Mouse (Mus musculus) heart, embryonic 14.5 days (tissue): ENCODE measurements around the gene Mthfr. TPM values are rescaled to one million over a fixed set of nuclear protein-coding genes. Genes with fewer than 3 reads are reported as not detected.
"Not testable (repeated sequence)": the region's sequence is repeated elsewhere in the genome, so short reads cannot be mapped to it uniquely, and the experiment has no call there.

Source experiments
- ATAC-seq: fragments of 200-750 bp; cut with Nextera tagmentation; 2 replicates; pipeline ENCODE4 v1.8.0; 2017; ENCODE audit warnings: low read depth, moderate TSS enrichment; ENCODE audit not compliant: insufficient number of reproducible peaks, insufficient read depth, low FRiP score
- H3K27ac ChIP-seq, 2 experiments: fragments of 200-500 bp in 1 of 2; fragments of 300-500 bp in 1 of 2; sonication (generic) in 1 of 2; replicated peaks in 1 of 2; 2 replicates each; pipeline ENCODE4 v1.5.1; 2012 to 2014; ENCODE audit warnings: low read depth in 2 of 2, low read length in 2 of 2, control low read depth in 1 of 2, mild to moderate bottlenecking in 1 of 2, mixed read lengths in 1 of 2; ENCODE audit not compliant: control insufficient read depth in 1 of 2, insufficient read depth in 1 of 2
- H3K27me3 ChIP-seq: fragments of 300-500 bp; sonication (generic); 2 replicates; pipeline ENCODE4 v1.6.1; 2014; ENCODE audit warnings: mild to moderate bottlenecking, low read length, control low read depth; ENCODE audit not compliant: control insufficient read depth, insufficient read depth
- H3K36me3 ChIP-seq: fragments of 300-500 bp; sonication (generic); 2 replicates; pipeline ENCODE4 v1.6.1; 2014; ENCODE audit warnings: mild to moderate bottlenecking, control low read depth, low read length, mixed read lengths; ENCODE audit not compliant: control insufficient read depth, insufficient read depth
- H3K4me1 ChIP-seq, 2 experiments: fragments of 200-500 bp in 1 of 2; fragments of 300-500 bp in 1 of 2; sonication (generic) in 1 of 2; 2 replicates each; pipeline ENCODE4 v1.6.1; 2012 to 2014; ENCODE audit warnings: low read length in 2 of 2, control low read depth in 1 of 2, mixed read lengths in 1 of 2; ENCODE audit not compliant: control insufficient read depth in 2 of 2, insufficient read depth in 2 of 2
- H3K4me2 ChIP-seq: fragments of 300-500 bp; sonication (generic); 2 replicates; pipeline ENCODE4 v1.6.1; 2014; ENCODE audit warnings: mild to moderate bottlenecking, low read length
- H3K4me3 ChIP-seq, 2 experiments: fragments of 200-500 bp in 1 of 2; fragments of 300-500 bp in 1 of 2; sonication (generic) in 1 of 2; 2 replicates each; pipeline ENCODE4 v1.5.1; 2012 to 2014; ENCODE audit warnings: low read length in 2 of 2, mild to moderate bottlenecking in 2 of 2, control low read depth in 1 of 2, low read depth in 1 of 2, moderate library complexity in 1 of 2; ENCODE audit not compliant: control insufficient read depth in 1 of 2, insufficient read depth in 1 of 2
- H3K9ac ChIP-seq: fragments of 300-500 bp; sonication (generic); 2 replicates; pipeline ENCODE4 v1.6.1; 2014; ENCODE audit warnings: mild to moderate bottlenecking, low read length
- H3K9me3 ChIP-seq: fragments of 300-500 bp; sonication (generic); 2 replicates; pipeline ENCODE4 v1.6.1; 2016; ENCODE audit warnings: low read length, control low read depth; ENCODE audit not compliant: control insufficient read depth
- WGBS: fragments of 180-500 bp; shearing (Covaris S2); extraction: QIAGEN DNeasy Blood & Tissue Kit; methylation state at CpG from one replicate; pipeline ENCODE4 v1.1.7; 2014; 5-methylcytosine and 5-hydroxymethylcytosine counted together
- polyA plus RNA-seq: library from polyadenylated mRNA; unstranded; fragments of >200 nt; fragmentation: Nextera tagmentation; extraction: Ambion mirVana; gene quantifications from 2 replicates; pipeline ENCODE4 v1.2.1, GENCODE M21; 2014

The Mthfr gene
- polyA plus RNA-seq, 1 experiment from 2014 or later: 9.7 TPM

- Histone ChIP-seq H3K4me2 (peak overlapping the region; percentile 86), H3K4me1 (peaks cover 20 to 43% of the 10 kb centered on the region in 2 experiments), H3K27ac (peak overlapping the region; percentile 56 to 81), H3K4me3 (peak overlapping the region; percentile 51 to 60), H3K27me3 (no peaks in the 10 kb centered on the region), H3K9ac (peak overlapping the region; percentile 74), H3K36me3 (peaks cover 39% of the 10 kb centered on the region), H3K9me3 (no peaks in the 10 kb centered on the region)
- peak; percentile 15; the same call in 1 of the 2 replicates for ATAC-seq
- WGBS: under 1% methylated on average over 19 of the region's 19 CpGs
Observed at GRCm38 (mm10) chr4:148040933-148041610, 2.2 kb downstream of the Mthfr start.

DNA sequence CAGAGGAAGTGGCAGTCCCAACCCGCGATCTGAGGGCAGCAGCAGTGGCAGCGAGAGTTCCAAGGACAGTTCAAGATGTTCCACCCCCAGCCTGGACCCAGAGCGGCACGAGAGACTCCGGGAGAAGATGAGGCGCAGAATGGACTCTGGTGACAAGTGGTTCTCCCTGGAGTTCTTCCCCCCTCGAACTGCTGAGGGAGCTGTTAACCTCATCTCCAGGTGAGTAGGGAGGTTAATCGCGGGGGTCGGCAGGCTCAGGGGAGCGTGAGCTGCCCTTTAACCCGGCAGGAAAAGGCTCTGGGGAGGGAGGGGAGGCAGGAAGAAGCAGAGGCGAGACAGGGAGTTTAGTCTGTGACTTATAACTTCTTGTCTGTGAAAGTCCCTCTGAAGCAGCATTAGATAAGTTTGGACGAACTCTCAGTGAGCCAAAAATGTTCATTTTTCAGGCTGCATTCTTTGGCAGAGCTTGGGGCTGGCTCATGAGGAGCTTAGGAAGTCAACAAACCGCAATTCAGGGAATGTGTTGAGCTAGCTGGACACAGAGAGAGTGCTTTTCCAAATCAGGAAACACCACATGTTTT lies 2.8 kb downstream of the Mthfr start:
- H3K4me1 ChIP-seq: peaks cover 20 to 43% of the 10 kb centered on the region in 2 experiments
- peak overlapping the region; percentile 86 for H3K4me2 ChIP-seq
- peak overlapping the region; percentile 51 to 60 for H3K4me3 ChIP-seq
- H3K27me3 ChIP-seq: no peaks in the 10 kb centered on the region
- peaks cover 33% of the 10 kb centered on the region for H3K36me3 ChIP-seq
- WGBS: 3% methylated on average over 16 of the region's 16 CpGs
- H3K9ac ChIP-seq: peak overlapping the region; percentile 74
- no peak for ATAC-seq
- H3K9me3 ChIP-seq: no peaks in the 10 kb centered on the region
- H3K27ac ChIP-seq: peak overlapping the region; percentile 56 to 81

- peaks cover 44% of the 10 kb centered on the region for H3K36me3 ChIP-seq
- 81% methylated on average over 7 of the region's 8 CpGs for WGBS
- H3K4me2 ChIP-seq, H3K27ac ChIP-seq, H3K27me3 ChIP-seq, H3K9me3 ChIP-seq, H3K9ac ChIP-seq, H3K4me3 ChIP-seq, ATAC-seq: not testable (repeated sequence)
- H3K4me1 ChIP-seq: peaks cover 20 to 35% of the 10 kb centered on the region in 2 experiments
Observed at GRCm38 (mm10) chr4:148043327-148043726, 4.5 kb downstream of the Mthfr start.

GRCm38 (mm10) chr4:148044113-148044512 lies 5.2 kb downstream of the Mthfr start:
- Histone ChIP-seq H3K27me3 (no peaks in the 10 kb centered on the region), H3K9me3 (no peaks in the 10 kb centered on the region), H3K4me1 (peaks cover 20 to 35% of the 10 kb centered on the region in 2 experiments), H3K4me2 (no peak overlapping the region), H3K27ac (no peak overlapping the region), H3K4me3 (no peak overlapping the region), H3K9ac (no peak overlapping the region), H3K36me3 (peaks cover 52% of the 10 kb centered on the region)
- no peak for ATAC-seq
- WGBS: 75% methylated on average over 2 of the region's 2 CpGs

- Histone ChIP-seq H3K4me3 (no peak overlapping the region), H3K36me3 (peaks cover 76% of the 10 kb centered on the region), H3K9ac (no peak overlapping the region), H3K4me1 (peaks cover 6 to 12% of the 10 kb centered on the region in 2 experiments), H3K4me2 (no peak overlapping the region), H3K27me3 (no peaks in the 10 kb centered on the region), H3K27ac (no peak overlapping the region), H3K9me3 (no peaks in the 10 kb centered on the region)
- WGBS: 39% methylated on average over 4 of the region's 4 CpGs
- no peak for ATAC-seq
Observed at GRCm38 (mm10) chr4:148046450-148047031, 7.7 kb downstream of the Mthfr start.

- not testable (repeated sequence) for H3K27ac ChIP-seq, H3K9me3 ChIP-seq, ATAC-seq, H3K4me3 ChIP-seq, H3K4me2 ChIP-seq, H3K27me3 ChIP-seq, H3K9ac ChIP-seq, H3K4me1 ChIP-seq
- WGBS: 91% methylated on average over 3 of the region's 3 CpGs
- H3K36me3 ChIP-seq: peaks cover 87% of the 10 kb centered on the region
Observed at GRCm38 (mm10) chr4:148050396-148050914, 11.6 kb downstream of the Mthfr start.

- peaks cover 90% of the 10 kb centered on the region for H3K36me3 ChIP-seq
- no peak overlapping the region for H3K4me2 ChIP-seq
- H3K9me3 ChIP-seq: no peaks in the 10 kb centered on the region
- H3K27ac ChIP-seq: no peak overlapping the region
- no peak overlapping the region for H3K4me3 ChIP-seq
- H3K4me1 ChIP-seq: no peaks in the 10 kb centered on the region
- WGBS: 94% methylated on average over 13 of the region's 13 CpGs
- ATAC-seq: no peak
- H3K27me3 ChIP-seq: no peaks in the 10 kb centered on the region
- H3K9ac ChIP-seq: no peak overlapping the region
Observed at GRCm38 (mm10) chr4:148051046-148051776, 12.3 kb downstream of the Mthfr start.
